Mouse (Mus musculus): Measurements from ENCODE around the gene Tnfrsf9.

The Tnfrsf9 gene

DNA sequence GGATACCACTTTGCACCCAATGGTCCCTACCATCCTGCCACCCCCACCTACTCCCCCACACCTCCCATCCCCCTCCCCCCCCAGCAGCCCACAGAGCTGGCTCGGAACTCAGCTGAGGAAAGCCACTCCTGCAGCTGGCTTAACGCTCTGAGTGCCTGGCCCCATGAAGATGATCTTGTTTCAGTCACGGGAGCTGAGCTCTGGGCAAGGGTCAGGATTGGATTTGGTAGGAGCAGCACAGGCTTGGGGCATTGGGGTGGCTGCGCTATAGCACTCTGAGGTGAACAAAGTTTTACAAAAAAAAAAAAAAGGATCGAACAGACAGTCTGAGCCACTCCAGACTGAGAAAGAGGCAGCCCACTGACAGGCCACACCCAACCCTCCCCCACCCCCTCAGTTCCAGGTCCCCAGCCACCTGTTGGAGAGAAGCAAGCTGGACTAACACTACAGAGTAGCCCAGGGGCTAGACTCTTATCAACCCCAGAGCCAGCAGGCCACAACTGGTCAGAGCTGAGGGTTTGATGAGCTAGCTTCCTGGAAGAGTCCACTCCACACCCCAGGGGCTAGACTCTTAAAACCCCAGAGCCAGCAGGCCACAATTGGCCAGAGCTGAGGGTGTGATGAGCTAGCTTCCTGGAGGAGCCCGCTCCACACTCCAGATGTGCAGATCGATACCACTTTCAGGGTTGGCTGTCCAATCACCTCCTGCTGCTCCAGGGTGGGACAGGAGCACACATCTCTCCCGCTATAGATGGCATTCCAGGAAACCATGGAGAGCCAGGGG, 19.5 kb upstream of the Tnfrsf9 start:
- DNase-seq (ENCODE audit: low spot score): no peak

DNA sequence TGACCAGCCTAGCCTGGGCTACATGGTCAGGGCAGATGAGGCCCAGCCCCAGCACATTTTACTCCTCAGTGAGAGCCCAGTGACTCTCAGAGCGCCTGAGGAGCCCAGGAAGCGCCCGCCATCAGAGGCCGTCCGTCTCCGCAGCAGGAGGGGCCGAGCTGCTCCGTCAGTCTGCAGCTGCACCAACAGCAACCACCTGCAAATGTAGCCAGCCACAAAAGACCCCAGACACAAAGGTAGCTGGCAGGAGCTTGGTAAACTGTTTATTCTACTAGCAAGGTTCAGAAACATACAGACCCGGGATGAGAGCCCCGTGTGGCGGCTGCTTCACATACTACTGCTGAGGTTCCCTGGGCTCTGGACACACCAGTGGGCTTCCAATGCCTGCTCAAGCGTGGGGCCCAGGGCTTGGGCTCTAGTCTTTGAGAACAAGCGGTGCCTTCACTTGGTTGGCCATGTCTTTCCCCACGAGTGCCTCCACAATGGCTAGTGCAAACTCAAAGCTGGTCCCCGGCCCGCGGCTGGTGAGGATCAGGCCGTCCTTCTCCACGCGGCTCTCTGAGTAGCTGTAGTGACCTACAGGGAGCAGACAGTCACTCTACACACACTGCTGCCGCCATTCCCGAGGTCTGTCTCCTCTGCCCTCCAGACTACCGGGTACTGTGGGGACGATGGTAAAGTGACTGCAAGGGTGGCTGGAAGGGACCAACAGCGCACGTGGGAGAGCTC, 17.3 kb upstream of the Tnfrsf9 start:
- no peak for DNase-seq (ENCODE audit: low spot score)

DNA sequence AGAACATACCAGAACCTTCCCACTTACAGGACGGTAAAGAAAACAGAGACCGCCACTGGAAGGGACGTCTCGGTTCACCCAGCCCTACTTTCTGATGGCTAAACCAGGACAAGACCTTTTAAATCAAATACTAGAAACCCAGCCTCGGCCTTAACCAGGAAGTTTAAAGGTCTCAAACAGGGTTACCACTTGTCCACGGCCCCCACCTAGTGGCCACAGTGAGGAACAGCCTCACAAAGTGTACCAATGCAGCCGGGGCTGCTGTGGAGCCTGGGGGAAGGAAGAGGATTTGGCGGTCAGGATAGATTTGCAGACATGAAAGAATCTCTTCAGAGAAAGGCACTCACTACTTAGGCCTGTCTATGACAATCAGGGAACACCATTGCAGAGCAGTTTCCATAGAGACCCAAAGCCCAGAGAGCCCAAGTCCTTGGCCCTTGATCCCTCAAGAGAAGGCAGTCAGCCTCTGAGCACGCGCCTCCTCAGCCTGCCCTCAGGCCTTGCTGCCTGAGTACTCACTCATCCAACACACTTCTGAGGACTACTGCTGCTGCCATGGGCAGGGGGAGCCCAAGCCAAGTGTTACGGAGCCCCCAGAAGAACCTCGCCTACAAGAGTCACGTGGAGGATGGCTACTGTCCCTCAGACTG, 15.5 kb upstream of the Tnfrsf9 start:
- DNase-seq (ENCODE audit: low spot score): peak; percentile 80

DNA sequence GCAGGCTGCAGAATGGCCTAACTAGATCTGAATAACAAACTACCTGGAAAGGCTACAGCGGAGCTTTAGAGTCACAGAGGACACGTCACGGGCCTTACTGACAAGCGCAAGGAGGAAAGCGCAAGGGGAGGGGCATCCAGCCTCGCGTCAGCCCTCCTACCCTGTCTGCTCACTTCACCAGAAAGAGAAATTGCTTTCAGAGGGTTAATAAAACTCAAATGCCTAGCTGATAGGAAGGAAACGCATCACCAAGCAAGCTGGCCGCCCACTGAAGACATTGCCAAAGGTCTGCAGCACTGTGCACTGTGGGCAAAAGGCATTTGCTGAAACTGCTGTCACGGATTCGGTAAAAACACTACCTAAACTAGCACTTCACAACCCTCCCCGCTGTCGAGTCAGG, 13.9 kb upstream of the Tnfrsf9 start:
- no peak for DNase-seq (ENCODE audit: low spot score)

DNA sequence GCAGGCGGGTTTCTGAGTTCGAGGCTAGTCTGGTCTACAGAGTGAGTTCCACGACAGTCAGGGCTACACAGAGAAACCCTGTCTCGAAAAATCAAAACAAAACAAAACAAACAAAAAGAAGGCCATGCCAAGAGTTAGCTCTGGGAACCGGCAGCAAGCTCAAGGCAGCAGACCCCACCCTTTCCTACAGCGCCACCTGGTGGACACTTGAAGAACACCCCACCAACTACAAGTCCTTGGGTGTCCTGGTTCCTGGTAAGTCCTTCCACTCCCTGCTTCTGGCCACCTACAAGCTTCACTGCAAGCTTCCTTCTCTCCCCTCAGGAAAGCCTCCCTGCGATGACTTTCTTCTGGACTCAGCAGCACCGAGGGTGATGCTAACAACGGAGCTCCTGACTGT, 12.7 kb upstream of the Tnfrsf9 start:
- DNase-seq (ENCODE audit: low spot score): peak; percentile 78

DNA sequence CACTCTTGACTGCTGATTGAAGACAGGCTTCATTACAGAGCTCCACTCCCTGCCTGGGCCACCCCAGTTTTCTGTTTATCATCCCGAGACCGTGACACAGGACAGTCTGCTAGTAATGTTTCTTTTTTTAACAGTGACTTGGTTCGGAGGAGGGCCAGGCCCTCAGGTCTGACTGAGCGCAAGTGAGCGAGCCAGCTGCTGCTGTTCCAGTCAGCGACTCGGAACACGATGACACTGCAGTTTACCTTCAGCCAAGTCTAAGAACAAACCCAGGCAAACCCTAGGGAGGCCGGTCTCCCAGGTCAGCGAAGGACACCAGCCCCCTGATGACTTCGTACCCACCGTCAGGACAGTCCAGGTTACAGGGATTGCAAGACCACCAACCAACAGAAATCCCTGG, 12.3 kb upstream of the Tnfrsf9 start:
- DNase-seq (ENCODE audit: low spot score): peak; percentile 40

DNA sequence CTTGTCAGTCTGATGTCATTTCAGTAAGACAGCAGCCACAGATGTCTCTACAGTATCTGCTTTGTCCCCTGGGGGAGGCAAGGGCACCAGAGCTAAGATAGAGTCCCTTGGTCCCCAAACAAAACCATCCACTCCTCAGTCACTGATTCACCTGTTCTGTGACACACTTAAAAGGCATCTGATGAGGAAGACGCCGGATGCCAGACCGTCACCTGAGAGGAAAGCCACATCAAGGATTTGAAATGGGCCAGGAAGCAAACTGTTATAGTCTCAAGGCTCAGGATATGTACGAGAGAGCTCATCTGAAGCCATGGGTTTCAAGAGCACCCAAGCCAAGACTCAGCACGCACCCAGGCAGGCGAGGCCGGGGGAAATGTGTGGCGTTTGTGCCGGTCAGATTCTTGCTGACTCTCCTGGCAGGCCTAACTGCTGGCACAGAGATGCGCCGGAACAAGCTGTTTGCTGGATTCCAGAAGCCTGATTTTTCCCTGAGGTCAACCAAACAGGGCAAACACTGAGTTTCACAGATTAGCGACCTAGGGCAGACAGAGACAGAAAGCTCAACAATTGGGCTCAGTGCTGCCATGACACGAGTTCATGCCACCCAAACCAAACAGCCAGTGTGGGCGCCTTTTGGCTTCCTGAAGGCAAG, 11.1 kb upstream of the Tnfrsf9 start:
- no peak for DNase-seq (ENCODE audit: low spot score)

DNA sequence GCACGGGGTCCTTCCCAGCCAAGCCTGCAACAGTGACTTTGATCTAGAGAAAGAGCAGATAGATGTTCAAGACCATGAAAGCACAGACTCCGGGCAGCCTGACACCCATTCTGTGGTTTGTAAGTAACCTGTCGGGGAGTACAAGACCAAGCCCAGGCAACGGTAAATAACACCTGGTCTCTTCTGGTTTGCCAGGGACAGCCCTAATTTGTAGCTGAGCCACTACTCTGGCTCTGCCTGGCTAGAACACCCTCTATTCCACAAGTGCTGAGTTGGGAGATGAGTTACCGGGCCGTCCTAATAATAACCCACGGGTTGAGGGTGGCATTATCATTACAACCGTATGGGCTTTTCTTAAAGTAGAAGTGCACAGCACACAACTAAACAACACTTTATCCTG, 7.3 kb upstream of the Tnfrsf9 start:
- DNase-seq (ENCODE audit: low spot score): no peak

DNA sequence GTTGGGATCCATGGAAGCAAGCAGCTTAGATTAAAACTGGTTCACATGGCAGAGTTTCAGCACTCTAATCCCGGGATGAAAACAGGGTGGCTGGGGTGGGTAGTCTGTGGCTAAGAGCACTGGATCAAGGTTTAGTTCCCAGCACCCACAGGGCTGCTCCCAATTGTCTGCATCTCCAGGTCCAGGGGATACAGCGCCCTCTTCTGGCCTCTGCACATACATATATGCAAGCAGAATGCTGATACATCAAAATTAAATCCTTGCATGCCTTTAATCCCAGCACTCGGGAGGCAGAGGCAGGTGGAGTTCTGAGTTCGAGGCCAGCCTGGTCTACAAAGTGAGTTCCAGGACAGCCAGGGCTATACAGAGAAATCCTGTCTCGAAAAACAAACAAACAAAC, 5.8 kb upstream of the Tnfrsf9 start:
- DNase-seq (ENCODE audit: low spot score): peak; percentile 25

DNA sequence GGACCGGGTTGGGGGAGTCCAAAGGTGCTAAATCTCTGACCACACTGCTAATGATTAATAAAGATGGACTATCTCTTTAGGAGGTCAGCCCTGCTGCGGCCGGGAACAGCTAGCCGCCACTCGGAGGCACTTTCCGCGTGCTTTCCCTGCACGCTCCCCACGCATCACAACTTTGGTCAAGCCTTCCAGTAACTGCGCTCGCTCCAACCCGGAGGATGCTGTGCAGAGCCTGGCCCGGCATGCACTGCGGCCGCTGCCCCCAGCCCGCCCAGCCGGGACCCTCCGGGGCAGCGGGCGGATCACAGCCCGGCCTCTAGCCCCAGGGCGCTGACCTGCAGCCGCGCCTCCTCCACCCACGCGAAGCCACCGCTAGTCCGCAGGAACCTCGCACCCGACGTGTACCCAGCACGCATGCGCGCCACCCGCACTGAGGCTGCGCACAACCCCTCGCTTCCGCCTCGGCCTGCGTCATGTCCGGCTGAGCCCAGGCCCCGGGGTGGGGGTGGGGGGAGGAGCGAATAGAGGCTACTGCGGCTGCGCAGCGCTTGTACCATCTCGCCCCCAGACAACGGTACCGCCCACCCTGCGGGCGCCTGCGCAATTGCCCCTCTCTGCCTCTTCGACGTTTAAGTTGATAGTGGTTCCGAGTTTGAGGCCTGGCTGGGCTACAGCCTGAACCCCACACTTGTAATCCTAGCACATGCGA, 4.8 kb upstream of the Tnfrsf9 start:
- DNase-seq (ENCODE audit: low spot score): peak; percentile 99

DNA sequence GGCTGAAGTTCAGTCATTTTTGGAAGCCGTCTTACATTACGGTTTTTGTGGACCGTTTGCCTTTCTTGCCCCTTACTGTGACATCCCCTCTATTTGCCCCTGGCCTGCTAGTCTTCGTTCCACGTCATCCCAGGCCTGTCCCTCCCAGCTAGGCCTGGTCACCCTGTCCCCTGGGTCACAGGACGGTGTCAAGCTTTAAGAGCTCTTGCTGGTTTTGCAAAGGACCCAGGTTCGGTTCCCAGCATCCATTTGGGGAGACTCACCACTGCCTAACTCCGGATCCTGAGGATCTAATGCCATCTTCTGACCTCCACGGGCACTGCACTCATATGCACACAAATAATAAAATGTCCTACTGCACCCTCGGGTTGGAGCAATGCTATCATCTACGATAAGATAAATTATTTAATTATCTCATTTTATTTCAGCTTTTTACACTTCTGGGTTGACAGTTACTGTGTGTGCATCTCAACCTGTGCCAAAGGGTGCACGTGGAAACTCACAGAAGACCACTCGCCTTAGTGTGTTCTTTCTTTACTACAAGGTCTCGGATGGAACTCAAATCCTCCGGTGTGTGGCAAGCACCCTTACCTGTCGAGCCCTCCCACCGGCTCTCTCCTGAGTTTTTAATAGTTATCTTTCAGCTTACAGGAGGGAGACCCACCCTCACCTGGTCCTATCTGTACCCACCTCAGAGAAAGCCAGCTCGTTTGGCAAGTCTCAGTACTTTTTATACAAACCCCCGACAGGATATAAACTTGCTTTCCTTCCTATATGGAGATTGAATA, 4.0 kb upstream of the Tnfrsf9 start:
- no peak for DNase-seq (ENCODE audit: low spot score)

DNA sequence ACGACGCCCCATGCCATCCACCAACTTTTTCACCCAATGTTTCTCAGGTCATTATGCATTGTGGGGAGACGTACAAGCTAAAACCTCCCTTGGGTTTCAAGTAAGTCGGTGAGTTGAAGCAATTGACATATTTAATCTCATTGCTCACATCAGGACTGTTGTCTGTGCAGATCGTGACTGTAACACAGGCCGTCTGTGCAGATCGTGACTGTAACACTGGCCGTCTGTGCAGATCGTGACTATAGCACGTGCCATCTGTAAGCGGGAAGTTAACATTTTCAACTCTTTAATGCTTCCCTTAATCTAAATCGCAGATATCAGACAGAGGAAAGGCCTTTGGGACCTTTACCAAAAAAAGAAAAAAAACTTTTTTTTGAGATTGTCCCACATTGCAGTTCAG, 619 bp upstream of the Tnfrsf9 start:
- peak; percentile 42 for DNase-seq (ENCODE audit: low spot score)

DNA sequence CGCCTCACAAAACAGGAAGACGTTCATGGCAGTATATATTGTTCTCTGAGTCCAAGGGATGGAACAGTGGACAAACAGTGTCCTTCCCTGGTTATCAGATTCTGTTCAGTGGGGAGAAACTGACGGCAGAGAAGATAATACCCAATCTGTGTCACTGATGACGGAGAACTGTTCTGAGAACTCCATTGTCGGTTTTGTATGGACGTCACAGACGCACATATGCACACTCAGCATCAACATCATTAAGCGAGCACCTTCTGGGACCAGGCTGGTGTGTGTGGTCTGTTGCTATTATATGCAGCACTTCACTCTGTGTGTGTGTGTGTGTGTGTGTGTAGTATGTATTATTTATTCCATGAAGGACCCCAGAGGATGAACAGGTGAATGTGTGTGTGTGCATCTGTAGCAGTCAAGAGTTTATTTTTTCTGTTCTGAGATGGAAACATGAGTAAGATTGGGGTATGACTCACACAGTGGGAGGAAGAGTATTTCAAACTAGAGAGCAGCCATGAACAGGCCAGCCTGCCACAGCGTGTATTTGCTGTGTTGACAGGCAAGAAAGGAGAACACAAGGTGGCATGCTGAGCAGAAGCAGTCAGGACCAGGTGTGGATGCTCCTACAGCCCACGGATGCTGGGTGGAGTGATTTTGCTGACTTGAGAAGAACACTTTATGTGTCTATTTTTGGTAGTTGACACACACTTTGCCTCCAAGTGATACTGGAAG, 982 bp downstream of the Tnfrsf9 start:
- peak; percentile 70 for DNase-seq (ENCODE audit: low spot score)

DNA sequence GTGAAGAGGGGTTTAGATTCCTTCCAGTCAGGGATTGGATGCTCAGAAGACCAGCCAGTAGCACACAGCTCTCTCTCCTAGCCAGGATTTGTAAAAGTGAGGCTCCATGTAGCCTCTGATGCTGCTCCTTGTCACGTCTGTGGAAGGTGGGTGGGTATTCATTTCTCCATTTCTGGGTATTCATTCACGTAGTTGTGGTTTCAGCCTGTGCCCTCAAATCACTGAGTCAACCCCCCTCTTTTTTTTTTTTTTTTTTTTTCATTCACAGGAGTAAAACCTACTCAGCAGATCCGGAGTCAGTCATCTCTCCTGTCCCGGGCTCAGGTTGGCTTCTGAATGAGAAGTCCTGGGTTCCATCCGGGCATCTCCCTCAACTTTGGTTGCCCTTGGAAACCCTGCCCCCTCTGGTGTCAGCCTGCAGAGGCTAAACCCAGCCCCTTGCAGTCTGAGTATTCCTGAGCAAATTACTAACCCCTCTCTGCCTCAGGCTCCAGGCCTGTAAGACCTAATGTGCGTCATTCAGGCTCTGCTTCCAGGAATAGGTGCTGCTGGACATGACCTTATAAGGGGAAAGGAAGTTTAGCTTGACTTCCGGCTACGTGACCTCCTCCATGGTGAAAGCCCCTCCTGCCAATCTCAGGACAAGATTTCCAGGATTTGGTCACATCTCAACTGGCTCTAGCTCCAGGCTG, 3.1 kb downstream of the Tnfrsf9 start:
- DNase-seq (ENCODE audit: low spot score): no peak

DNA sequence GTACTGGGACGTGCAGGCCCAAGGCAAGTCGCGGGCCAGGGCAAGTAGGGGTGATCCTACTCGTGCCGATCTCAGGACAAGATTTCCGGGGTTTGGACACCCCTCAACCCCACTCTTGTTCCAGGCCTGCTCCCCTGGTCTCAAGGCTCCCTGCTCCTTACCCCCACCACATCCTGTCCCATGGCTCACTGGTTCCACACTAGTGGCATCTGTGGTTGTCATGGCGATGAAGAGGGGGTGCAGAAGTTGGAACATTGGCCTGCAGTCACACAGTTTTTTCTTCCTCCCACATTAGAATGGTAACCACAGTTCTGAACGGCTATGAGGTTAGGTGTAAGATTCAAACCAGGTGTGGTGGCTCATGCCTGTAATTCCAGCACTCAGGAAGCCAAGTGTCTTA, 6.8 kb downstream of the Tnfrsf9 start:
- no peak for DNase-seq (ENCODE audit: low spot score)

DNA sequence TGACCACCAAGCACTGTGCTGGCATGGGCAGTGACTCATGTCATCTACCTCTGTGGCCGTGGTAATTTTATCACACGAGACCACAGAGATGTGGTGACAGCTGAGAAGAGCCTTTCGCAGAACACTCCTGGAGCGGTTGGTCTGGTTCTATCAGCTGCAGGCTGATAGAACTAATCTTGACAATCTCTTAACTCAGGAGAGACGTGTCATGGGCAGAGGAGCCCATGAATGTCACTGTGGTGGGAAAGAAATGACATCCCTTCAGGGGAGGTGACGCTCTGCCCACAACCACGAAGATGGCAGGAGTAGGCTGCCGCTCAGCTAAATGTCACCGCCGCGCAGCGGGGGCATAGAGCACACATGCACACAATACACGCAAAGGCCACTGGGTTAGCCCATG, 9.9 kb downstream of the Tnfrsf9 start:
- no peak for DNase-seq (ENCODE audit: low spot score)

DNA sequence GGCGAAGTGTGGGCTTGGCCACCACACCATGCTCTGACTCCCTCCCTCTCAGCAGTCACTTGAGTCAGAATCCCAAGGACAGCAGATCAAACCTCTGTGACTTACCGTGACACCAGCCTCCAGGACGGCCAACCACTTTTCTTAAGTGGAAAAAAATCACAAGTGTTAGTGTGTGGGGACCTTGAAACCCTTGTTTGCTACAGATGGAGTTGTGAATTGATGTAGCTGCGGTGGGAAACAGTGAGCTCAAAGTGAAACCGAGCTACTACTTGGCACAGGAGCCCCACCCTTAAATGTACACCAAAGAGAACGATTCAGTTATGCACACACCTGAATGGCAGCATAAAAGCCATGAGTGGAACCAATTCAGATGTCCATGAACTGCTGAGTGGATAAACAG, 10.6 kb downstream of the Tnfrsf9 start:
- DNase-seq (ENCODE audit: low spot score): no peak

DNA sequence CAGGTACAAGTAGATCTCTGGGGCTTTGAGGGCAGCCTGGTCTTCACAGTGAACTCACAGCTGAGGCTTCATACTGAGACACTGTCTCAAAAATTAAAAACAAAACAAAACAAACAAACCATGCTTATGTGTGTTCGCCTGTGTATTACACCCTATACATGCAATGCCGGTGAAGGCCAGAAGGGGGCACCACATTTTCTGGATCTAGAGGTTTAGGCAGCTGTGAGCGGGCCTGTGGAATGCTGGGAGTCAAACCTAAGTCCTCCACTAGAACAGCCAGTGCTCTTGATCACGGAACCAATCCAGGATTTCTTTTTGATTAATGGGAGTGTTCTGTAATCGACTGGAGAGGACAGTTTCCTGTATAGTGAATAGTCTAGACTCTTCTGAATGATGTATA, 11.6 kb downstream of the Tnfrsf9 start:
- no peak for DNase-seq (ENCODE audit: low spot score)

DNA sequence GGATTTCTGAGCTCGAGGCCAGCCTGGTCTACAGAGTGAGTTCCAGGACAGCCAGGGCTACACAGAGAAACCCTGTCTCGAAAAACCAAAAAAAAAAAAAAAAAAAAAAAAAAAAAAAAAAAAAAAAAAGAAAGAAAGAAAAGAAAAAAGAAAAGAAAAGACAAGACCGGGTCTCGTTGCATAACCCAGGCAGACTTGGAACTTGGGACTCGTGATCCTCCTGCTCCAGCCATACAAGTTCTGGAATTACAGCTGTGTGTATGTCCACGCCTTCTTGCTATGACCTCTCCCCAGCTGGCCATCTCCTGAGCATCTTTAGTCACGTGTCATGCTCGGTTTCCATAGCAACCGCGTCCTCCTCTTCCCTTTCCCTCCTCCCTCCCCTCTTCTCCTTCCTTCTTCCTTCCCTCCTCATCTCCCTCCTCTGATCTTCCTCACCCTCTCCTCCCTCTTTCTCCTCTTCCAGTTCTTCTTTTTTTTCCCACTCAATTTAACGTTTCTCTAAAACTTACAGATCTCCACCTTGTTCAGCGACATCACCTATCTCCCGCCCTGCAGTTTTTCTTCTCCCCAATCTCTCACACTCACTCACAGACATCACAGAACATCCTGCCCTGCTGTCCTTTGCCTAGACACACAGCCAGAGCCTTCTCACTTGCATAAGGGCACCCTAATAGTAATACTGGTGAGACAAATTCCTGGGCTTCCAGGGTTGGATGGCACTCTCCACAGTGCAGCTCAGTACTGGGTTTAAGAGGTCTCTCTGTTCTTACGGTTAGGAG, 12.8 kb downstream of the Tnfrsf9 start:
- peak; percentile 78 for DNase-seq (ENCODE audit: low spot score)

Data from MN1 (cell line).